Mouse (Mus musculus) myocyte (in vitro differentiated cells): ENCODE results near the gene Zfp683. TPM values are rescaled to one million over a fixed set of nuclear protein-coding genes. Genes with fewer than 3 reads are reported as not detected.
A peak's percentile ranks its signal among the peaks of the same experiment; 100 is the strongest.

ENCODE experiments used
- H3K27me3 ChIP-seq: one replicate; pipeline ENCODE4 v1.6.1; 2011; ENCODE audit not compliant: control insufficient read depth, insufficient read depth, insufficient read length
- H3K36me3 ChIP-seq: one replicate; pipeline ENCODE4 v1.6.1; 2011; ENCODE audit not compliant: control insufficient read depth, insufficient read depth
- H3K4me2 ChIP-seq: one replicate; pipeline ENCODE4 v1.6.1; 2011; ENCODE audit warnings: low read depth, control low read depth
- H3K4me3 ChIP-seq: one replicate; pipeline ENCODE4 v1.5.1; 2011; ENCODE audit warnings: mild to moderate bottlenecking, control low read depth, moderate library complexity
- H3K79me2 ChIP-seq: one replicate; pipeline ENCODE4 v1.6.1; 2011; ENCODE audit not compliant: control insufficient read depth, insufficient read depth
- H3ac ChIP-seq: one replicate; pipeline ENCODE4 v1.6.1; 2011; ENCODE audit not compliant: control insufficient read depth, insufficient read length
- CEBPB ChIP-seq: IDR thresholded peaks from 2 replicates; pipeline ENCODE4 v1.6.1; 2011; ENCODE audit warnings: mild to moderate bottlenecking, moderate library complexity; ENCODE audit not compliant: poor library complexity, insufficient read depth, severe bottlenecking
- E2F4 ChIP-seq: IDR thresholded peaks from one replicate; pipeline ENCODE4 v1.6.1; 2011; ENCODE audit warnings: mild to moderate bottlenecking, control low read depth, moderate library complexity; ENCODE audit not compliant: insufficient read depth
- MAX ChIP-seq: IDR thresholded peaks from one replicate; pipeline ENCODE4 v1.6.1; 2011; ENCODE audit warnings: low read depth, mild to moderate bottlenecking, control low read depth
- MYOD1 ChIP-seq, 3 experiments: IDR thresholded peaks; one replicate each; pipeline ENCODE4 v1.6.1; 2011; ENCODE audit warnings: control low read depth in 2 of 3, low read depth in 2 of 3, mild to moderate bottlenecking in 2 of 3, moderate library complexity in 1 of 3; ENCODE audit not compliant: insufficient read length in 2 of 3, control insufficient read depth in 1 of 3
- MYOG ChIP-seq, 3 experiments: IDR thresholded peaks; one replicate each; pipeline ENCODE4 v1.6.1; 2011; ENCODE audit warnings: control low read depth in 2 of 3, low read depth in 2 of 3, mild to moderate bottlenecking in 2 of 3; ENCODE audit not compliant: insufficient read length in 2 of 3, control insufficient read depth in 1 of 3, insufficient read depth in 1 of 3
- POLR2A ChIP-seq: IDR thresholded peaks from one replicate; pipeline ENCODE4 v1.6.1; 2011; ENCODE audit warnings: low read depth, mild to moderate bottlenecking, control low read depth, moderate library complexity; ENCODE audit not compliant: insufficient read length
- POLR2AphosphoS2 ChIP-seq: IDR thresholded peaks from one replicate; pipeline ENCODE4 v1.6.1; 2011; ENCODE audit warnings: low read depth, control low read depth; ENCODE audit not compliant: insufficient read length
- REST ChIP-seq: IDR thresholded peaks from one replicate; pipeline ENCODE4 v1.6.1; 2011; ENCODE audit warnings: mild to moderate bottlenecking, control low read depth, moderate library complexity; ENCODE audit not compliant: insufficient read depth, insufficient read length
- SRF ChIP-seq: IDR thresholded peaks from one replicate; pipeline ENCODE4 v1.6.1; 2011; ENCODE audit warnings: low read depth; ENCODE audit not compliant: control insufficient read depth, insufficient read length
- TCF12 ChIP-seq: IDR thresholded peaks from one replicate; pipeline ENCODE4 v1.6.1; 2011; ENCODE audit warnings: mild to moderate bottlenecking, control low read depth; ENCODE audit not compliant: poor library complexity, insufficient read depth, severe bottlenecking
- TCF3 ChIP-seq: IDR thresholded peaks from one replicate; pipeline ENCODE4 v1.6.1; 2011; ENCODE audit warnings: low read depth, control low read depth; ENCODE audit not compliant: insufficient read length
- USF1 ChIP-seq: IDR thresholded peaks from one replicate; pipeline ENCODE4 v1.6.1; 2011; ENCODE audit warnings: low read depth, mild to moderate bottlenecking, control low read depth, moderate library complexity
- polyA plus RNA-seq: library from polyadenylated mRNA; unstranded; fragments of >200 nt; fragmentation: generic; extraction: Trizol; gene quantifications from one replicate; pipeline ENCODE4 v1.2.1, GENCODE M21; 2012; ENCODE audit warnings: missing spikeins

Zfp683 gene
- polyA plus RNA-seq, 1 experiment: not detected

DNA sequence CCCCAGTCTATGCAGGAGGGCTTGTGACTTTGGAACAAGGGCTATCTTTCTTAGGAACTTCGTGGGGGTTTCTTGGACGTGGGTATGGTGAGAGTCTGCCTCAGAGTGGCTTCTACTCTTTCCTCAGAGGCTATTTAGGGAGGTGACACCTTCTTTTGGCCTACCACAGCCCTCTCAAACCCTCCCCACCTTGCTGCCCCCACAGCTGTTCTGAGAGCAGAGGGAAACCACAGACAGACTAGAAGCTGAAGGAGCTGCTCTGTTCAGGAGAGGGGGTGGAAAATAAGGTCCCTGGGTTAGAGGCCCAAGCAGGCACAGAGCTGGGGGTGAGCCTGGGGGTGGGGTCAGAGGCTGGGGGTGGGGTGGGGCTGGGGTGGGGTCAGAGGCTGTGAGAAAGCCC lies 10.6 kb upstream of the Zfp683 start:
- Histone ChIP-seq H3K27me3 (peaks cover 19% of the 10 kb centered on the region), H3ac (no peak overlapping the region), H3K36me3 (no peaks in the 10 kb centered on the region), H3K4me2 (peak overlapping the region; percentile 64), H3K4me3 (no peak overlapping the region), H3K79me2 (no peaks in the 10 kb centered on the region)
- peak; percentile 43 for TF ChIP-seq TCF3
- TF ChIP-seq SRF: no peak
- no peak for TF ChIP-seq POLR2AphosphoS2
- peak; percentile 24 to 91 (median 87) for TF ChIP-seq MYOG (IDR thresholded peaks at IDR 0.05; ENCODE audit: control insufficient read depth in 1 of 3, insufficient read depth in 1 of 3, insufficient read length in 2 of 3, low read depth in 2 of 3)
- TF ChIP-seq MYOD1 (IDR thresholded peaks at IDR 0.05; ENCODE audit: control insufficient read depth in 1 of 3, insufficient read length in 2 of 3, low read depth in 2 of 3): peak; percentile 43 to 76 (median 47)
- TF ChIP-seq TCF12: peak; percentile 61

DNA sequence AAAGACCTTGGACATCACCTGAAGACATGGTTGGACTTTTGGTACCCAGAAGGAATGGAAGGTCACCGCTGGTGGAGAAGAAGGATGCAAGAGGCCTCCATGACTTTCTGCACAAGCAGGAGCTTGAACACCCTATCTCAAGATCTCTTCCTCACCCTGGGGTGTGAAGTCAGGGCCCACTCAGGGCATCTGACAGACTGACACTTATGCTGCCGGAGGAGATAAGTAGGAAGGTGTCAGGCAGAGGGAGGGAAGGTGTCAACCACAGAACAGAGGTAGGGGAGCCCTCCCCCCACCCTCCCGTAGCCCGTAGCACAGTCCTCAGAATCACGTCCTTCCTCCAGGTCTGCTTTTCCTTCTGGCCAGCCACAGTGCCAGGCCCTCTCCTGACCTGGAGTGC lies 6.0 kb upstream of the Zfp683 start:
- TF ChIP-seq POLR2A: no peak
- no peak for TF ChIP-seq REST
- TF ChIP-seq SRF: no peak
- no peak for TF ChIP-seq MYOG (IDR thresholded peaks at IDR 0.05; ENCODE audit: control insufficient read depth in 1 of 3, insufficient read depth in 1 of 3, insufficient read length in 2 of 3, low read depth in 2 of 3)
- no peak for TF ChIP-seq TCF3
- no peak for TF ChIP-seq POLR2AphosphoS2
- no peak for TF ChIP-seq MAX
- TF ChIP-seq CEBPB: no peak
- TF ChIP-seq MYOD1 (IDR thresholded peaks at IDR 0.05; ENCODE audit: control insufficient read depth in 1 of 3, insufficient read length in 2 of 3, low read depth in 2 of 3): no peak
- no peak for TF ChIP-seq E2F4
- TF ChIP-seq USF1: no peak
- TF ChIP-seq TCF12: no peak
- peaks cover 20% of the 10 kb centered on the region for H3K27me3 ChIP-seq
- H3K4me3 ChIP-seq: no peak overlapping the region
- no peak overlapping the region for H3ac ChIP-seq
- H3K79me2 ChIP-seq: no peaks in the 10 kb centered on the region
- no peak overlapping the region for H3K4me2 ChIP-seq
- H3K36me3 ChIP-seq: no peaks in the 10 kb centered on the region

DNA sequence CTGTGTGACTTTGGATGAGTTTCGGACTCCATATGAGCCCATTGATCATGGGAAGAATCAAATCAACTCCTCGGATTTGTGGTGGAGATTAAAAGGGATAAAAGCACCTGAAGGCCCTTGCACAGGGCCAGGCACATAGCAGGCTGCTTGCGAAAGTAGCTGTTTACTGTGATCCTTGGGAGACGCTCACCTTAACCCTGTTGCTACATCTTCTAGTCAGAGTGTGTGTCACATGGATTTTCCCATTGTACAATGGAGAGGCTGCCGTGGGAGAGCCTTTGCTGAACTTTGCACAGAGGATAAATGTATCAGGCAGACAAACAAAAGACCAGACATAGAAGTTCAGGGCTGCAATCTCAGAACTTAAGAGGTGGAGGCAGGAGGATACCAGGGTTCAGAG lies 1.7 kb upstream of the Zfp683 start:
- no peaks in the 10 kb centered on the region for H3K36me3 ChIP-seq
- H3K4me2 ChIP-seq: no peak overlapping the region
- no peaks in the 10 kb centered on the region for H3K79me2 ChIP-seq
- peaks cover 47% of the 10 kb centered on the region for H3K27me3 ChIP-seq
- no peak overlapping the region for H3ac ChIP-seq
- TF ChIP-seq CEBPB (no peak), USF1 (no peak), MYOD1 (IDR thresholded peaks at IDR 0.05; ENCODE audit: control insufficient read depth in 1 of 3, insufficient read length in 2 of 3, low read depth in 2 of 3) (no peak), MAX (no peak), POLR2AphosphoS2 (no peak), SRF (no peak), E2F4 (no peak)
- H3K4me3 ChIP-seq: no peak overlapping the region

DNA sequence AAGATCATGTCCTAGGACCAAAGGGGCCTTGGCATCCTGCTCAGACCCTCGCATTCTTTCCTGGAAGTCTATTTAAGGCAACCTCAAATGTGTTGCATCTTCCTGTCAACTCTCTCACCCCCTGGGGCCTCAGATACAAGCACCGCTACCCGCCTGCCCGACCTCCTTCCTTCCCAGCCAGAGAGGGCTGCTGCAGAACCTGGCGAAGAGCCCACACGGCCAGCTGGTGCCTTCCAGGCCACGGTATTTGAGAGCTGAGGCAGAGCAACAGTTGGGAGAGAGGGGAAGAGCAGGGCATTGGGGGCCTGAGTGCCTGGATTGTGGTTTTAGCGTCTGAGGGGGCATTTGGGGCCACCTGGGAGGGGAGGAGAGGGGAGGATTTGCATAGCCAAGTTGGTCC lies 1.1 kb upstream of the Zfp683 start:
- H3K79me2 ChIP-seq: no peaks in the 10 kb centered on the region
- peaks cover 47% of the 10 kb centered on the region for H3K27me3 ChIP-seq
- no peaks in the 10 kb centered on the region for H3K36me3 ChIP-seq
- TF ChIP-seq POLR2A: no peak
- no peak for TF ChIP-seq REST
- peak in 2 of 3 experiments; percentile 58 for TF ChIP-seq MYOD1 (IDR thresholded peaks at IDR 0.05; ENCODE audit: control insufficient read depth in 1 of 3, insufficient read length in 2 of 3, low read depth in 2 of 3)
- no peak for TF ChIP-seq SRF
- peak; percentile 29 for TF ChIP-seq TCF3
- no peak for TF ChIP-seq CEBPB
- TF ChIP-seq E2F4: no peak
- TF ChIP-seq POLR2AphosphoS2: no peak
- peak; percentile 30 to 92 (median 59) for TF ChIP-seq MYOG (IDR thresholded peaks at IDR 0.05; ENCODE audit: control insufficient read depth in 1 of 3, insufficient read depth in 1 of 3, insufficient read length in 2 of 3, low read depth in 2 of 3)
- TF ChIP-seq USF1: no peak
- no peak for TF ChIP-seq TCF12
- TF ChIP-seq MAX: no peak
- H3K4me3 ChIP-seq: no peak overlapping the region
- no peak overlapping the region for H3K4me2 ChIP-seq
- no peak overlapping the region for H3ac ChIP-seq

DNA sequence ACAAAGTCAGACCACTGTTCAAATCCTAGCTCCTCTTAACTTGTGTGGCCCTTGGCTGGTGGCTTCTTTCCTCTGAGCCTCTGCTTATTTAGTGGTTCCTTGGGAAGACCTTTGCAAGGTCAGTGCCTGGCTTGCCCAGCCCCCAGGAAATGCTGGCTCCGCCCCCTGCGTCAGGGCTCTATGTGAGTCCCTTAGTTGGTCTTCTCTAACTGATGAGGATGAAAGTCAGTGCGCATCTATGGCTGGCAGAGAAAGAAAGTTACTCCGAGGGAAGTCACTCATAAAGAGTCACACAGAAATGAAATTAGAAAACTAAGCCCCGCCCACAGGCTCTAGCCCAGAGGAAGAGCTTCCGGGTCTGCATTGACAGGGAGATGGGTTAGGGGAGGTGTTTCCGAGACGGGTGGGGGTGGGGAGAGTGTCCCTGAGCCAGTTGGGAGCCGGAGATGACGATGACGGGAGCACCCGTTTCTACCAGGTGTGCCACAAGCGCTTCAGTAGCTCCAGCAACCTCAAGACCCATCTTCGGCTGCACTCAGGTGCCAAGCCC lies 4.6 kb downstream of the Zfp683 start:
- Histone ChIP-seq H3K79me2 (no peaks in the 10 kb centered on the region), H3K36me3 (no peaks in the 10 kb centered on the region), H3K4me2 (no peak overlapping the region), H3K27me3 (peaks cover 37% of the 10 kb centered on the region), H3K4me3 (no peak overlapping the region), H3ac (no peak overlapping the region)
- no peak for TF ChIP-seq POLR2A
- TF ChIP-seq POLR2AphosphoS2: no peak
- TF ChIP-seq USF1: no peak
- TF ChIP-seq CEBPB: no peak
- no peak for TF ChIP-seq SRF
- no peak for TF ChIP-seq MYOD1 (IDR thresholded peaks at IDR 0.05; ENCODE audit: control insufficient read depth in 1 of 3, insufficient read length in 2 of 3, low read depth in 2 of 3)
- no peak for TF ChIP-seq TCF12
- no peak for TF ChIP-seq MYOG (IDR thresholded peaks at IDR 0.05; ENCODE audit: control insufficient read depth in 1 of 3, insufficient read depth in 1 of 3, insufficient read length in 2 of 3, low read depth in 2 of 3)
- TF ChIP-seq E2F4: no peak
- no peak for TF ChIP-seq REST
- TF ChIP-seq TCF3: no peak
- no peak for TF ChIP-seq MAX
